Mouse (Mus musculus) liver, embryonic 16.5 days (tissue): ENCODE results near the gene Asap3. TPM values are rescaled to one million over a fixed set of nuclear protein-coding genes. Genes with fewer than 3 reads are reported as not detected.

Source experiments
- ATAC-seq: fragments of 200-750 bp; cut with Nextera tagmentation; 2 replicates; pipeline ENCODE4 v1.8.0; 2017; ENCODE audit warnings: low read depth, mild to moderate bottlenecking, moderate number of reproducible peaks, moderate library complexity
- H3K27ac ChIP-seq: fragments of 300-500 bp; sonication (generic); 2 replicates; pipeline ENCODE4 v1.5.1; 2014; ENCODE audit warnings: mild to moderate bottlenecking, low read length
- H3K27me3 ChIP-seq: fragments of 300-500 bp; sonication (generic); 2 replicates; pipeline ENCODE4 v1.6.1; 2014; ENCODE audit warnings: low read depth, low read length, mixed read lengths; ENCODE audit not compliant: control insufficient read depth, insufficient read depth
- H3K36me3 ChIP-seq: fragments of 300-500 bp; sonication (generic); 2 replicates; pipeline ENCODE4 v1.6.1; 2014; ENCODE audit warnings: mild to moderate bottlenecking; ENCODE audit not compliant: control insufficient read depth, insufficient read depth
- H3K4me1 ChIP-seq: fragments of 300-500 bp; sonication (generic); 2 replicates; pipeline ENCODE4 v1.6.1; 2014; ENCODE audit warnings: low read depth, low read length, mixed read lengths; ENCODE audit not compliant: control insufficient read depth
- H3K4me2 ChIP-seq: fragments of 300-500 bp; sonication (generic); 2 replicates; pipeline ENCODE4 v1.6.1; 2014; ENCODE audit warnings: low read depth, low read length, mixed read lengths
- H3K4me3 ChIP-seq: fragments of 300-500 bp; sonication (generic); 2 replicates; pipeline ENCODE4 v1.5.1; 2014; ENCODE audit warnings: low read depth, mild to moderate bottlenecking, low read length
- H3K9ac ChIP-seq: fragments of 300-500 bp; sonication (generic); 2 replicates; pipeline ENCODE4 v1.6.1; 2014; ENCODE audit warnings: low read depth, low read length
- H3K9me3 ChIP-seq: fragments of 300-500 bp; sonication (generic); replicated peaks from 2 replicates; pipeline ENCODE4 v1.6.1; 2016; ENCODE audit warnings: low read length; ENCODE audit not compliant: control insufficient read depth
- WGBS: fragments of 180-500 bp; shearing (Covaris S2); extraction: QIAGEN DNeasy Blood & Tissue Kit; methylation state at CpG from one replicate; pipeline ENCODE4 v1.1.7; 2014; ENCODE audit not compliant: insufficient replicate concordance; 5-methylcytosine and 5-hydroxymethylcytosine counted together
- polyA plus RNA-seq: library from polyadenylated mRNA; unstranded; fragments of >200 nt; fragmentation: Nextera tagmentation; extraction: Ambion mirVana; gene quantifications from 2 replicates; pipeline ENCODE4 v1.2.1, GENCODE M21; 2015

Asap3 gene
- polyA plus RNA-seq, 1 experiment from 2014 or later, result 3.0 TPM

DNA sequence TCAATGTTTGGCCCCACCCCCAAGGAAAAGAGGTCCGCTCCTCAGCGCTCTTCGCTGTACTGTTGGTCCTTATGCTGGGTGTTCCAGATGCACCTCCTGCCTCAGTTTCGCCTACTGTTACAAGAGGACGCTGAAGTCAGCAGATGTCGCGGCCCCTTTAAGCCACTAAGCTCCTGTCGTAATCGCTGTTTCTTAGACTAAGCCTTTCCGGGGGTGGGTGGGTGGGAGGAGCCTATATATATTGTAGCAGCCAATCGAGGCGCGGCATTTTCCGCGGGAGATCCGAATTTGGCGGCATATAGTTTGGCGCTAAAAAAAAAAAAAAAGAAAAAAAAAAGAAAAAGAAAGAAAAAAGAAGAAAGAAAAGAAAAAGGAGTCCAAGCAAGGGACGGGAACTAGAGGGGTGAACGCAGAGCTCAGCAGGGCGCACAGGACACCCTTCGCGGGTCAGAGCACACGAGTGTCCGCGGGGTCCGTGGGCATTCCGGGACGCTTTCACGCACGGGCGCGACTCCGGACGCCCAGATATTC lies 34.1 kb upstream of the Asap3 start, which contains the start of gene E2f2:
TSS of gene E2f2 (plus strand) at position 384 of the 531 bp plus-strand sequence.
- H3K4me3 ChIP-seq, result peak within 1 kb of the TSS; percentile 92
- H3K4me1 ChIP-seq, result peaks cover 42% of the 10 kb centered on the region
- H3K27me3 ChIP-seq, result no peaks in the 10 kb centered on the region
- peak; percentile 53 for ATAC-seq
- peak within 1 kb of the TSS; percentile 85 for H3K4me2 ChIP-seq
- H3K27ac ChIP-seq, result peak within 1 kb of the TSS; percentile 99
- WGBS, result under 1% methylated on average over 35 of the region's 35 CpGs
- peaks cover 13% of the 10 kb centered on the region for H3K36me3 ChIP-seq
- no peaks in the 10 kb centered on the region for H3K9me3 ChIP-seq
- peak within 1 kb of the TSS; percentile 99 for H3K9ac ChIP-seq

DNA sequence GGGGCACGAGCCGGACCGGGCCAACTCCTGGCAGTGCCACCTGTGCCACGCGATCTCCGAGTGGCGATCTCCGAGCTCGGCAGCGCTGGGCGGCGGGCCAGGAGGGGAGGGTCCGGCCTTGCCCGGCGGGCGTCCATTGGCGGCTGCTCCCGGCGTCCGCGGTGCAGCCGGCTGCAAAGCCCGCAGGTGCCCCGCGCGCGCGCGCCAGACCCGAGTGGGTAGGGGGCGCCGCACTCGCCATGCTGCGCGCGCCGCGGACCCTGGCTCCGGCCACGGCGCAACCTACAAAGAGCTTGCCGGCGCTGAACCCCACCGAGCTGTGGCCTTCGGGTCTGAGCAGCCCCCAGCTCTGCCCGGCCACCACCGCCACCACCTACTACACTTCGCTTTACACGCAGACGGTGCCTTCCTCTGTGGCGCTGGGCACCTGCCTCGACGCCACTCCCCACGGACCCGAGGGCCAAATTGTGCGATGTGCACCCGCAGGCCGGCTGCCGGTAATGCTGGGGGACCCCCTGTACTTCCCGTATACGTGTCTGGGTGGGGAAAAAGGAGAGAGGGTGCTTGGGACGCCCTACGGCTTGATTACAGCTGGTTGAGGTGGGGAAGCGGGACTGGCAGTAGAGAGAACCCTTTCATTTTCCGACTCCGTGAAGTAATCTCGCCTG lies 33.5 kb upstream of the Asap3 start:
- H3K9ac ChIP-seq, result peak overlapping the region; percentile 99
- no peaks in the 10 kb centered on the region for H3K27me3 ChIP-seq
- H3K9me3 ChIP-seq, result no peaks in the 10 kb centered on the region
- WGBS, result under 1% methylated on average over 65 of the region's 67 CpGs
- H3K4me1 ChIP-seq, result peaks cover 48% of the 10 kb centered on the region
- H3K27ac ChIP-seq, result peak overlapping the region; percentile 99
- H3K4me3 ChIP-seq, result peak overlapping the region; percentile 92
- peak; percentile 6; the same call in 1 of the 2 replicates for ATAC-seq
- H3K4me2 ChIP-seq, result peak overlapping the region; percentile 85
- peaks cover 13% of the 10 kb centered on the region for H3K36me3 ChIP-seq

DNA sequence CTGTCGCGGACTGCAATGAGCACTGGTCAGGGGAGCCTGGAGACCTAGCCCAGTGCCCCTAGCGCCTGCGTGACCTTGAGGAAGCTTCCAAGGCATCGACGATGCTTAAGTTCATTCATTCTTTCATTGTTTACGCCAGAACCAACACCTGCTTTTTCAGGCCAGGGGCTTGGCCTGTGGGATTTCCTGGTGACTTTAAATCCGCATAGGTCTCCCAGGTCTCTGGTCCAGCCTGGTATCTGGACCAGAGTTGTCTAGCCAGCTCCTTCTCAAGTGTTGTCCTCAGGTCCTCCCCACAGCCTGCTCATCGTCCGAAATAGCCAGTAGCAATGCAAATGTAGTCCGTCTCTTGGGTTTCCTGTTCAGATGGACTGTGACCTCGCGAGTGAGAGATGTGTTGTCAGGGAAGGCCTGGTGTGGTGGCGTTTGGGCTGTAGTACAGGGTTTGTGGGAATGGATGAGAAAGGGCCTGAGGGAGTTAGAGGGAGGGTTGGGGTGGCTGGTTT lies 32.9 kb upstream of the Asap3 start:
- peaks cover 54% of the 10 kb centered on the region for H3K4me1 ChIP-seq
- peak overlapping the region; percentile 92 for H3K4me3 ChIP-seq
- no peaks in the 10 kb centered on the region for H3K9me3 ChIP-seq
- H3K9ac ChIP-seq, result peak overlapping the region; percentile 99
- H3K36me3 ChIP-seq, result peaks cover 15% of the 10 kb centered on the region
- no peaks in the 10 kb centered on the region for H3K27me3 ChIP-seq
- under 1% methylated on average over 14 of the region's 14 CpGs for WGBS
- peak overlapping the region; percentile 99 for H3K27ac ChIP-seq
- H3K4me2 ChIP-seq, result peak overlapping the region; percentile 85
- no peak for ATAC-seq

DNA sequence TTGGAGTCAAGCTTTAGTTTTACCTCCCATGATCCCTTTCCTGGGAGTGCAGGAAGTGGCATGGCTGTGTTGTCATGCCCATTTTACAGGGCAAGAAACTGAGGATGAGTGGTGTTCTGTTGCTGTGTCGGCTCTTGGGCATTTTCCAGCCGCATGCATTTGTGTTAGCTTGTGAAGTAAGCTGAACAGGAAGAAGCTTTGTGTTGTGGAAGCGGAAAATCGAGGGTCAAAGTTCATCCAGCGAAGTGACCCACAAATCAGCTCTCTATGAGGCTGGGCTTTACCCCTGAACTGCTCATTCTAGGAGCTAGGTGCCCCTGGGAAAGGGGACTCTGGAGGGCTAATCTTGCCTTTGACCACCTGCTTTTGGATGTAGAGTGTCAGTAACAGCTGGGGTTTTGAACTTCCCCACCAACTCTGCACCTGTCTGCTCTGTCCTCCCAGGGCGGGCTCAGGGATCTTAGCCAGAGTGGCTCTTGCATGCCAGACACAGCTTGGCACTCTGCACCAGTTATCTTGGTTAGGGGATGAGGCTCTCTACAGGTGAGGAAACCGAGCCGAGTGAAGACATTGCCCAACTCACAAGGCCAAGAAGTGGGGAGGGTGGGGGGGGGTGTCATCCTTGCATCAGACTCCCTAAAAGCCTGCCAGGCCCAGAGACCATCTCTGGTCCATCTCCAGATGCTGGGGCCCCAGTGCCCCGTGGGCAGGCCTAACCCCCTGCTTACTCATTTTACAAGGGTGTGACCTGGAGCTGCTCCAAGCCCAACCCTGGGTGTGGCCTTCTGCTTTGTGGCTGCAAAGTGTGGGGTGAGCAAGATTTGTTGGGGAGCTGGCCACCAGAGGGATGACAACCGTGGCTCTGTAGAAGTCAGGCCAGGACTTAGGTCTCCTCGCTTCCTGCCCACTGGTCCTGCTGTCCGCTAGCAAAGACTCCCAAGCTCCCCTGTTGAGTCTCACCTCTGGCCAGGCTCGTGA lies 31.7 kb upstream of the Asap3 start:
- Histone ChIP-seq H3K27ac (peak overlapping the region; percentile 99), H3K9ac (peak overlapping the region; percentile 99), H3K36me3 (peaks cover 20% of the 10 kb centered on the region), H3K27me3 (no peaks in the 10 kb centered on the region), H3K9me3 (no peaks in the 10 kb centered on the region), H3K4me1 (peaks cover 66% of the 10 kb centered on the region), H3K4me3 (peak overlapping the region; percentile 92), H3K4me2 (peak overlapping the region; percentile 85)
- ATAC-seq, result peak; percentile 77
- 28% methylated on average over 13 of the region's 13 CpGs for WGBS

DNA sequence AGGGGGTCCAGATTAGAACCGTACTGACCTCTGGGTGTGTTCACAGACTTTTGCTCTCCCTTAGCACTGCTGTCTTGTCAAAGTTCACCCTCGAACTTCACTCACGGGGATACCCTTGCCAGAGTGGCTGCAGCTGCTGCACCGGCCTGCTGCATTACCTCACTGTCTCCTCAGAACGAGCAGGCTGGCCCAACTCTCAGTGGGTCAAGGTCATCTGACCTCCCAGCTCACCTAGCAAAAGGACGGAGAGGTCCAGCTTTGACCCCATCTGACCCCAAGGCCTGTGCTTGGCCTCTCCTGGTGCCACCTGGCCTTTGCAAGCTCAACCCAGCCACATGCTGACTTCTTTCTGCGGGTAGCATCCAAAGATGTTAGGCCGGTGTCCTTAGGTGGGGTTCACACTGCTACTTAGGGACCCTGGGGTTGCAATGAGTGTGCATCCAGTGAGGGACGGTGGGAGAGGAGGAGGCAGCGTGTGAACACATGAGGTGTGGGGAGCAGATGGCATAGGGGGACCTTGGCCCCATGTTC lies 30.1 kb upstream of the Asap3 start:
- Histone ChIP-seq H3K9me3 (no peaks in the 10 kb centered on the region), H3K9ac (peak overlapping the region; percentile 99), H3K4me2 (peak overlapping the region; percentile 85), H3K36me3 (peaks cover 31% of the 10 kb centered on the region), H3K4me1 (peaks cover 78% of the 10 kb centered on the region), H3K27ac (peak overlapping the region; percentile 99), H3K27me3 (no peaks in the 10 kb centered on the region), H3K4me3 (peak overlapping the region; percentile 92)
- ATAC-seq, result no peak
- WGBS, result 73% methylated on average over 10 of the region's 10 CpGs

DNA sequence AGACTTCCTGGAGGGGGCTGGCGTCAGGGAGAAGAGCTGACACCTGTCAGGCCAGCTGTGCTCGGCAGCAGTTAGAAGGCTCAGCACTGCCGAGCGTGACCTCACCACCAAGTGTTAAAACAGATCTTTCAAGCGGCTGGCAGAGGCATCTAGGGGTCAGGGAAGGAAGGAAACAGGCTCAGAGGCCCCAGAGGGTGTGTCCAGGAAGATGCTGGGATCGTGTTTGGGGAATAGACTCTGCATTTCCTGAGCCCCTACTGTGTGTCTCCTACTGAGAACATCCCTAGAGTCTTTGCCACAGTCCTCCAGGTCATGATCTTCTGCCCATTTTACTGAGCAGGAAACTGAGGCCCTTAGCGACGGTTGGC lies 28.9 kb upstream of the Asap3 start:
- H3K9ac ChIP-seq, result peak overlapping the region; percentile 99
- no peaks in the 10 kb centered on the region for H3K27me3 ChIP-seq
- H3K9me3 ChIP-seq, result no peaks in the 10 kb centered on the region
- peaks cover 81% of the 10 kb centered on the region for H3K4me1 ChIP-seq
- H3K27ac ChIP-seq, result peak overlapping the region; percentile 99
- peaks cover 40% of the 10 kb centered on the region for H3K36me3 ChIP-seq
- ATAC-seq, result no peak
- WGBS, result 16% methylated on average over 8 of the region's 8 CpGs
- peak overlapping the region; percentile 85 for H3K4me2 ChIP-seq
- peak overlapping the region; percentile 92 for H3K4me3 ChIP-seq

DNA sequence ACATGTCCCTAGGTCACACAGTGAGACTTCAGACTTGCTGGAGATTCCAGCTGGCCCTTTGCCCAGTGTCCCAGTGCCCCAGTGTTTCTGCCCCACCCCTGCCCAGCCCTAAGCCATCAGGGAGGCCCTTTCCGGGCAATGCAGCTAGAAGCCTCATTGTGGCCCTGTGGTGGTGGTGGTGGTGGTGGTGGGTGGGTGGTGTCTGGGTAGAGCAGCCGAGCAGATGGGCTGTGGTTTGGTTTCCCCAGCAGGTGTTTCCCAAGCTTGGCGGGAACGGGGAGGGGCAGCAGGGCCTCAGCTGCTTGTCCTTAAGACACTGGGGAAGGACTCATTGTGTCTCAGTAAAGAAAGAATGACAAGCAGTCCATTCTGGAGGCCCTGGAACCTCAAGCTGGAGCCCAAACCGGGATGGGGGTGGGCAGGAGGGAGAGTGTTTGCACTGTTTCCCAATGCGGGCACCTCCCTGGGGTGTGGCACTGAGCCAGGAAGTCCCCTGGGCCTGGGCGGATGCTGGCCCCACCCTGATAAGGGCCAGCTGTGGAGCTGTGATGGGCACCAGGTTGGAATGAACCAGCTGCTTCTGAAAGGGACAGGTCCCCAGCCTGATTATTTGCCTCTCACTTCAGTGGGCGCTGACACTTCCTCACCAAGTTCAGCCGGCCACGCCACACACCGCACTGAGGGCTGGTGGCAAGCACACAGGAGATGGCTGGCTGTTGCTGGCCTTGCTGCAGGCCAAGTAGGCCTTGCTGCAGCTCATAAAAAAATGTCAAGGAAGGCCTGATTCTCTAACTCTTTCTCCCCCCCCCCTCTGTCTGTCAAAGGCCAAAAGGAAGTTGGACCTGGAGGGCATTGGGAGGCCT lies 28.3 kb upstream of the Asap3 start:
- Histone ChIP-seq H3K9me3 (no peaks in the 10 kb centered on the region), H3K9ac (peak overlapping the region; percentile 99), H3K4me3 (peak overlapping the region; percentile 92), H3K27me3 (no peaks in the 10 kb centered on the region), H3K36me3 (peaks cover 46% of the 10 kb centered on the region), H3K4me2 (peak overlapping the region; percentile 85), H3K27ac (peak overlapping the region; percentile 99), H3K4me1 (peaks cover 81% of the 10 kb centered on the region)
- ATAC-seq, result peak; percentile 82
- 12% methylated on average over 11 of the region's 11 CpGs for WGBS

DNA sequence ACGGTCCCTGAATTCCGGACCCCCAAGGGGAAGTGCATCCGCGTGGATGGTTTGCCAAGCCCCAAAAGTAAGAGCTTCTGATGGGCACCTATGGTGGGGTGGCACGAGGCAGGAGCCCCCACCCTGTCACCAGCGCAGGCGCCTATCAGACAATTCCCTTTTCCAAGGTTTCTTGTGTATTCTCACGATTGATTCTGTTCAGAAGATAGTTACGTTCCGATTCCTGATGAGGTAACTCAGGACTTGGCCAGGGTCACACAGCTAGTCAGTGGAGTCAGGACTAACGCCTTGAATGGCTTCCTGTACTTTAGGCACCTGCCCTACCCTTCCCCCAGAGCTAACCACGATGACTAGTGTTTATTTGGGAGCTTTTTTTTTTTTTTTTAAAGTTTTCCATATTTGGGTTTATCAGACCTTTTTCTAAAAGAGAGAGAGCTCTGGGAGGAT lies 27.7 kb upstream of the Asap3 start:
- peak overlapping the region; percentile 85 for H3K4me2 ChIP-seq
- no peaks in the 10 kb centered on the region for H3K9me3 ChIP-seq
- WGBS, result 19% methylated on average over 12 of the region's 12 CpGs
- peak overlapping the region; percentile 99 for H3K9ac ChIP-seq
- H3K27ac ChIP-seq, result peak overlapping the region; percentile 99
- no peak for ATAC-seq
- no peaks in the 10 kb centered on the region for H3K27me3 ChIP-seq
- H3K4me3 ChIP-seq, result peak overlapping the region; percentile 92
- peaks cover 53% of the 10 kb centered on the region for H3K36me3 ChIP-seq
- H3K4me1 ChIP-seq, result peaks cover 81% of the 10 kb centered on the region
